Mouse (Mus musculus) frontal cortex, postnatal 25 days (tissue): ENCODE results near the gene Cdk18.
"Not testable (repeated sequence)": the region's sequence is repeated elsewhere in the genome, so short reads cannot be mapped to it uniquely, and the experiment has no call there.

Experiments used
- DNase-seq, 2 experiments: peaks; one replicate each; pipeline ENCODE4 v3.0.0; 2022; ENCODE audit warnings: low spot score in 2 of 2

The Cdk18 gene

GRCm38 (mm10) chr1:132139416-132139864 lies at the start of gene Cdk18:
Cdk18 (minus strand) TSS chr1:132139684.
- DNase-seq: no peak

DNA sequence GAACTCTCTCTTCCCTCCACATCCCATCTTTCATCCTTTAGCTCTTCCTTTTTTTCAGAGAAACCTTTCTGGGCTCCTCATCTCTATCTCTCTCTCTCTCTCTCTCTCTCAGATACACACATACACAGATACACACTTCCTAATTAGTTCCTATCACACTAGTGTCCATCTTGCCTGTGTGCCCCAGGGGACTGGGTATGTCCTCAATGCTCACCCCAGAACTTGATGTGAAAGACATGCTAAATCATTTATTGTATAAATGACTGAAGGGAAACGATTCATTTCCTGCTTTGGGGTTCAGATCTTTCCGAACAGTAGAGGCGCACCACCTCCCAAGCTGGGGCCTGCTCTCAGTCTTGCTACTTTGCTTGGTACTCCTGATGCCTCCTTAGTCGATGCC lies 49.7 kb upstream of the Cdk18 start:
- no peak for DNase-seq

- no peak for DNase-seq
Measured at GRCm38 (mm10) chr1:132188442-132189066, 49.1 kb upstream of the Cdk18 start.

GRCm38 (mm10) chr1:132186303-132186702 lies 46.8 kb upstream of the Cdk18 start:
- no peak for DNase-seq

DNA sequence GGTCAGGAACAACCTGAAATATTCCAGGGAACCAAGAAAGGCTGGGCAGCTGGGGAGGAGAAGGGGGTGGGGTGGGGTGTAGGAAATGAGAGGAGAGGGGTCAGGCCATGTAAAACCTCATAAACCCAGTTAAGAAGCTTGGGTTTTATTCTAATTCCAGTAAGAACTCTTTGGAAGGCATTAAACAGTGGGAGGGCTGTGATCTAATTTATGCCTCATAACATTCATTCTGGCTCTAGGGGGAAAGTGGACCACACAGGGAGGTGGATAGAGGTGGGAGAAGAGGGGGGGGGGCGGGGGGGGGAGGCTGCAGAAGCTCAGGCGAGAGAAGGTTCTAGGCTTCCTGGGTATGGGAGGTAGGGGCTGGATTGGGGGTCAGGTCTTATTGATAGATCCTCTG lies 32.1 kb upstream of the Cdk18 start:
- no peak for DNase-seq

- DNase-seq: no peak
Measured at GRCm38 (mm10) chr1:132170698-132171097, 31.2 kb upstream of the Cdk18 start.

GRCm38 (mm10) chr1:132168115-132168767 lies 28.8 kb upstream of the Cdk18 start:
- DNase-seq: no peak

GRCm38 (mm10) chr1:132165859-132166258 lies 26.4 kb upstream of the Cdk18 start:
- DNase-seq: no peak

- no peak for DNase-seq
Measured at GRCm38 (mm10) chr1:132164780-132165518, 25.5 kb upstream of the Cdk18 start.

DNA sequence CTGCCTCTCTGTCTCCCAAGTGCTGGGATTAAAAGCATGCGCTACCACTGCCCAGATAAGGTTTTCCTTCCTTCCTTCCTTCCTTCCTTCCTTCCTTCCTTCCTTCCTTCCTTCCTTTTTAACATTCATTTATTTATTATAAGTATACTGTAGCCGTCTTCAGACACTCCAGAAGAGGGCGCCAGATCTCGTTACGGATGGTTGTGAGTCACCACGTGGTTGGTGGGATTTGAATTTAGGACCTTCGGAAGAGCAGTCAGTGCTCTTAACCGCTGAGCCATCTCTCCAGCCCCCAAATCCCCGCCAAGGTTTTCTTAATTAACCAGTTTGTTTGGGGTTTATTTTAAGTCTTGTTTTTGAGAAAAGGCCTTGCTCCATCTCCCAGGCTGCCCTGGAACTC lies 23.1 kb upstream of the Cdk18 start:
- DNase-seq: not testable (repeated sequence)

- DNase-seq: no peak
Measured at GRCm38 (mm10) chr1:132161211-132161880, 21.9 kb upstream of the Cdk18 start.

GRCm38 (mm10) chr1:132159681-132160080 lies 20.2 kb upstream of the Cdk18 start:
- DNase-seq: no peak

- no peak for DNase-seq
Measured at GRCm38 (mm10) chr1:132158741-132159140, 19.3 kb upstream of the Cdk18 start.

DNA sequence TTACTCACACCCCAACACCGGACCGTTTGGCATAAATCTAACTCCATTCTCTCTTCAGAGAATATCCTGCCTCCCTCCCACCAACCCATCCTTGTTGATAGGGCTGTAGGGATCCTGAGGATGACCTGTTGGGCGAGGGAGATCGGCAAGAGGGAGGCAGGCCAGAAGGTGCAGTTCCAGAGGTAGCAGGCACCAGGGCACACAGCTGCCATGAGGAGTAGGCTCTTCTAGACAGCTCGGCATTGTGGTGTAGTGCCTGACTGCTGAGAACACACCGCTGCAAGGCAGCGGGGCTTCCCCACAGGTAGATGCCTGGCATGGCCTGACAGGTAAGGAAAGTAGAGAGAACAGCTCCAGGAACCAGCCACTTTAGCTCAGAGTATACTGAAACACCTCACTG lies 18.3 kb upstream of the Cdk18 start:
- no peak for DNase-seq

- peak; percentile 88 to 90 for DNase-seq
Measured at GRCm38 (mm10) chr1:132157016-132157781, 17.7 kb upstream of the Cdk18 start.

- DNase-seq: peak; percentile 56 to 77
Measured at GRCm38 (mm10) chr1:132155737-132156136, 16.3 kb upstream of the Cdk18 start.

GRCm38 (mm10) chr1:132153691-132154090 lies 14.2 kb upstream of the Cdk18 start:
- no peak for DNase-seq

GRCm38 (mm10) chr1:132153086-132153690 lies 13.7 kb upstream of the Cdk18 start:
- no peak for DNase-seq

GRCm38 (mm10) chr1:132151908-132152307 lies 12.4 kb upstream of the Cdk18 start:
- DNase-seq: no peak

GRCm38 (mm10) chr1:132150817-132151601 lies 11.5 kb upstream of the Cdk18 start:
- no peak for DNase-seq
